Mouse (Mus musculus): Measurements from ENCODE around the gene Dennd1c.

Gene Dennd1c

GRCm38 (mm10) chr17:57038978-57039377 is 39.3 kb downstream of the Dennd1c start:
- no peak for DNase-seq

GRCm38 (mm10) chr17:57032854-57033253 is 45.5 kb downstream of the Dennd1c start:
- peak; percentile 65 for DNase-seq

DNA sequence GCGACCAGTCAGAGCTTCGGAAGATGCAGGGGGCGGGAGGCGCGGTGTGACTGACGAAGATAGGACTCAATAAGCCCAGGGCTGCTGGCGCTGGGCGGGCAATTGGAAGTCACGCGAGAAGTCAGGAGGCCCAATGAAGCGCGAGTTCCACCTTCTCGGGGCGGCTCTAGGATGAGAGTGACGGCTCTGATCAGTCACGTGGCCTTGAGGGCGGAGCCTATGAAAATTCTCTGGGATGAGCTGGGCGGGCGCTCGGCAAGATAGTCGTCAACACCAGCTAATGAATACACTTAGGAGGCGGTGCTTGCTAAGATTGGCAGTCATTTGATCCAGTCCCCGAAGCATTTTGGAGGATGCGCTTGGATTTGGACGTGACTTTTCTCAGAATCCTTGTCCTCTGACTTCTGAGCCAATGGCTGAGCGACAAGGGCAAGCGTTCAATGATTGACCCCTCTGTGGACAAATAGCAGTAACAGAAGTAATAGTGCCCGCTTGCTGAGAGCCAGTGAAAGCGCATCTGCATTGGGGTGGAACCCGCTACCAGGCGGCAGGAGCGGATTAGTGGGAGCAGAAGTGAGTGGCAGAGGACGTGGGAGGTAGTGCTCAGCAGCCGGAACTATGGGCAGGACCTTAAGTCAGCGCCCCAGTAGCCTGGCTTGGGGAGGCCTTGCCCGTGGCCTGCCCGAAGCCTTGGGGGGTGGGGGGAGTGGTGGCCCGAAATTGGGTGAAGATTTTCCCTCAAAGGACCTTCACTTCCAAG is 46.5 kb downstream of the Dennd1c start:
- DNase-seq, result peak; percentile 100

- DNase-seq, result no peak
Observed at GRCm38 (mm10) chr17:57030931-57031660, 47.2 kb downstream of the Dennd1c start, which contains the start of gene Khsrp. Gene Khsrp, minus strand, starts transcription at chr17:57031522.

DNA sequence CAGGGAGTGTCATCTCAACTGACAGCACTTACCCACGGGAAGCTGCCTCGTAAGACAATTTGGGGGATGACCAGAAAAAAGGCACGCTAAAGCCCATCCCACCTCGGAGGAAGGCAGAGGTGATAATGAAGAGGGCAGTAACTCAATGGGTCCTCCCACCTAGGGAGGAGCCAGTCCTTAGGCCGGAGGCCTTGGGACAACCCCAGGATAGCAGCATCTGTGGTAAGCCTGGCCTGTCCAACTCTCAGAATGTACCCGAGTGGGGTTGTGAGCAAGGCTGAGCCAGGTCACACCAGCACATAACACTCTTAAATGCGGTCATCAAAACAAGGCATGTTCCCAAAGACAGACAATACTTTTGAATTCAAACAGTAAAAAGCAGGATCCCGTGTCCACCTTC is 48.6 kb downstream of the Dennd1c start:
- no peak for DNase-seq

GRCm38 (mm10) chr17:57027471-57027870 is 50.8 kb downstream of the Dennd1c start:
- no peak for DNase-seq

DNA sequence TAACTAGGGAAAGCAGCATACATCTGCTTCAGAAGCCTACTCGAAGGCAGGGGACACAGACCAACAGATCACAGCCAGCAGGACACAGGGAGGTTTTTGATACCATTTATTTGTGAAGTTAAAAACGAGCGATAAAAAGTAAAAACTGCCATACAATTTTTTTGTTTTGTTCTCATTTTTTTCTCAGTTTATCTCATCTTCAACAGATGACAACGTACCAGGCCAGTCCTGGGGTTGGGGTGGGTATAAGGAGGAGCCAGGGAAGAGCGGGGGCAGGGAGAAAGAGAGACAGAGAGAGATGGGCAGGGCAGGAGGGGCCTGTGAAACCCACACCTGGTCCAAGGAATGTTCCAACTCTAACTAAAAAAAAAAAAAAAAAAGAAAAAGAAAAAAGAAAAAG is 57.4 kb downstream of the Dennd1c start:
- DNase-seq, result no peak

DNA sequence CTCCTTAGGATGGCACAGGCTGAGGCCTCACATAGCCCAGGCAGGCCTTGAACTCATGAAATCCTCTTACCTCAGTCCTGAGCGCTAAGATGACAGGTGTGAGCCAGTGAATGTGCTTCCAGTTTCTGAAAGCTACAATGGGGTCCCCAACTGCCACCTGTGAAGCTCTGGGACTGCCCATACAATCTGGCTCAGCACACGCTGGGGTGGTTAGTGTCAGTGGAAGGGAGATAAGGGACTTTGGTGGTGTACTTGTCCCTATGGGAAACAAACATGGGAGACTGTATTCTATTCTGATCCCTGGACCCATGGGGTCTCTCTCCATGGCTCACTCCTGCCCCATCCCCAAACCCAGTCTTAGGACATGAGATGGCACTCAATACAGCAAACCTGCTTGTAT is 58.6 kb downstream of the Dennd1c start:
- no peak for DNase-seq
